Mouse (Mus musculus): Measurements from ENCODE around the gene Ripk3. TPM values are rescaled to one million over a fixed set of nuclear protein-coding genes. Genes with fewer than 3 reads are reported as not detected.

Ripk3 gene
- polyA plus RNA-seq, 1 experiment from 2014 or later = 24.2 TPM

DNA sequence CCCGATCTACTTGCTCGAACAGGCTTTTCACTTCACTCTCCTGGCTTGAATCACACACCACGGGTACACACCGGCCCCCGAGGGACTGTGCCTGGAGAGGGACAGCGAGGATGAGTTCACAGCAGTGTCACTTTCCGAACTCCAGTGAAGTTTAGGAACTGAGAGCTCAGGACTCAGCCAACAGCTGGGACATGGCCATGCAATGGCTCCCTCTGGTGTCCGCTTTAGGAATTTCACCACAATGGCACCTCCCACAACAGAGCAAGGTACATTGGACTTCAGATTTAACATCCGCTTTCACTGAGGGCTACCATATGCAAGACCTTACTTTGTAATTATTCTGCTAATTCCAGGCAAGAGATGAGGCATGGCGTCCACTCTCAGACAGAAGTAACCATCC, 45.0 kb downstream of the Ripk3 start:
- ATAC-seq (peak; percentile 74), DNase-seq (ENCODE audit: low spot score) (peak; percentile 85)
- TF ChIP-seq EP300 (IDR thresholded peaks at IDR 0.05) (no peak), CTCF (IDR thresholded peaks at IDR 0.05) (peak; percentile 99)
- H3K4me3 ChIP-seq (ENCODE audit: low read depth, low read length) = no peak overlapping the region
- 18% methylated on average over 10 of the region's 10 CpGs for WGBS
- H3K4me2 ChIP-seq (replicated peaks; ENCODE audit: low read depth, low read length) = peak overlapping the region; percentile 11; the same call in 1 of the 2 replicates
- no peaks in the 10 kb centered on the region for H3K9me3 ChIP-seq (ENCODE audit: low read length)
- peaks cover 9% of the 10 kb centered on the region; the same call in 1 of the 2 replicates for H3K4me1 ChIP-seq (ENCODE audit: insufficient read depth, low read depth, low read length)
- H3K27ac ChIP-seq (ENCODE audit: low read length) = no peak overlapping the region
- H3K27me3 ChIP-seq (replicated peaks; ENCODE audit: insufficient read depth, low read length) = no peaks in the 10 kb centered on the region
- H3K9ac ChIP-seq (replicated peaks; ENCODE audit: low read depth) = no peak overlapping the region
- H3K36me3 ChIP-seq (ENCODE audit: insufficient read depth, low read length) = peaks cover 18% of the 10 kb centered on the region

DNA sequence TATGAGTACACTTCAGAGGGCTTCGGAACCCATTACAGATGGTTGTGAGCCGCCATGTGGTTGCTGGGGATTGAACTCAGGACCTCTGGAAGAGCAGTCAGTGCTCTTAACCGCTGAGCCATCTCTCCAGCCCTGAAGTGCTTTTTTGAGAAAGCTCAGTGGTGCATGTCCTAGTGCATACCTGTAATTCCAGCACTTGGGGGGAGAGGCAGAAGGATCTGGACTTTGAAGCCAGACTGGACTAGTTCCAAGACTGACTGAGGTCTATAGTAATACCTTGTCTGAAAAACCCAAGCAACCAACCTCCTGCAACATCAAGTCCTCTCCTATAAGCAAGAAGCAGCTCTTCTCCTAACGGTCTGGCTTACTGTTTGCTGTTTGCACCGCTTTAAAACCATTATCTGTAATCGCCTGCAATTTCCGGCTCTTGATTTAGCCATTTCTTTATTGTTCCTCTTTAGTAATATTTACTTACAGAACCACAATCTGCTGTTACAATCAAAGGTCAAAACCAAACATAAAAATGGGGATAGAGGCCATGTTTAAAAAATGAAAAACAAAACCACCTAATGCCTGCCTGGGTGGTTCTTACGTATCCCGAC, 51.5 kb downstream of the Ripk3 start:
- Histone ChIP-seq H3K27ac (ENCODE audit: low read length) (no peak overlapping the region), H3K9ac (replicated peaks; ENCODE audit: low read depth) (no peak overlapping the region), H3K36me3 (ENCODE audit: insufficient read depth, low read length) (peaks cover 11% of the 10 kb centered on the region), H3K9me3 (ENCODE audit: low read length) (no peaks in the 10 kb centered on the region), H3K4me2 (replicated peaks; ENCODE audit: low read depth, low read length) (no peak overlapping the region), H3K27me3 (replicated peaks; ENCODE audit: insufficient read depth, low read length) (no peaks in the 10 kb centered on the region), H3K4me3 (ENCODE audit: low read depth, low read length) (no peak overlapping the region), H3K4me1 (ENCODE audit: insufficient read depth, low read depth, low read length) (no peaks in the 10 kb centered on the region)
- TF ChIP-seq EP300 (IDR thresholded peaks at IDR 0.05) = no peak
- ATAC-seq (0 out of 2 replicates have a peak, but pooled peaks have one; percentile 37), DNase-seq (ENCODE audit: low spot score) (no peak)
- WGBS = 70% methylated on average over 9 of the region's 9 CpGs

DNA sequence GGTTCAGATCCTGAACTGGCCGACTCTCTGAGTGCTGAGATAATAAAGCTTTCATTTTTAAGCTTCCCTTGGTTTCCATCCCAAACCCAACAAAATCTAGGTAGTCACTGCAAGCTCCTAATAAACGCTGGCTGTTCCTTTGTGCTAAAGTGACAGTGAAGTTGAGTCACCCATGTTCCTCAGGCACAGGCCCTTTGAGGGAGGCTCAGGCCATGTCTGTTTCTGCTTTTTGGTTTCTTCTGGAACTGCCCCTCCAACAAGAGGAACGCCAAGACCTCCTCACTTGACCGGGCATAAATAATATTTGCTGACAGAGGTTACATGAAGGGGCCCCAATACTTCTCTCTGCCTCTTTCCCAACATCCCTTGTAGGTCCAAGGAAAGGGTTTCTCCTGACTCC, 52.9 kb downstream of the Ripk3 start:
- no peak overlapping the region for H3K9ac ChIP-seq (replicated peaks; ENCODE audit: low read depth)
- H3K4me3 ChIP-seq (ENCODE audit: low read depth, low read length) = no peak overlapping the region
- no peak for DNase-seq (ENCODE audit: low spot score)
- H3K27me3 ChIP-seq (replicated peaks; ENCODE audit: insufficient read depth, low read length) = no peaks in the 10 kb centered on the region
- whole genome bisulfite sequencing = 71% methylated on average over 4 of the region's 4 CpGs
- no peaks in the 10 kb centered on the region for H3K4me1 ChIP-seq (ENCODE audit: insufficient read depth, low read depth, low read length)
- H3K27ac ChIP-seq (ENCODE audit: low read length) = no peak overlapping the region
- peaks cover 8% of the 10 kb centered on the region for H3K36me3 ChIP-seq (ENCODE audit: insufficient read depth, low read length)
- TF ChIP-seq EP300 (IDR thresholded peaks at IDR 0.05) (no peak), CTCF (IDR thresholded peaks at IDR 0.05) (no peak)
- no peak overlapping the region for H3K4me2 ChIP-seq (replicated peaks; ENCODE audit: low read depth, low read length)
- no peak for ATAC-seq
- H3K9me3 ChIP-seq (ENCODE audit: low read length) = no peaks in the 10 kb centered on the region

DNA sequence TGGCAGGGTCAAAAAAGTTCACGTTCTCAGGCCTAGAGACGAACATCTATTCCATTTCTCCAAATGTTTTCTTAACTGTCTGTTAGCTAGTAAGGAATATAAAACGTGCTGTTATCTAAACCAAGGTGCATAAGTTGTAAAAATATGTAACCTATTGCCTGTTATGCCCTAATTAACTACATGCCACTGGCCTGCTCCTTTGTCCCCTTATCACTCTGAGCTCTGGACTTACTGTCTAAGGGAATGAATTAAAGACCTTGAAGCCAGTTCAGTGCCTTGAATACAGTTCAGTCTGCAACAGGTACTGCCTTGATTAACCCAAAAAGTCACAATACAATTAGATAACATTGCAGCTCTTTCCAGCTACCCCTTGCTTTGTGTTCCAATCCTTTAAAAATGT, 53.3 kb downstream of the Ripk3 start:
- H3K9ac ChIP-seq (replicated peaks; ENCODE audit: low read depth) = no peak overlapping the region

More for the DNA sequence above, 53.3 kb downstream of the Ripk3 start:
- no peak overlapping the region for H3K4me3 ChIP-seq (ENCODE audit: low read depth, low read length)
- TF ChIP-seq EP300 (IDR thresholded peaks at IDR 0.05) (no peak), CTCF (IDR thresholded peaks at IDR 0.05) (no peak)
- H3K36me3 ChIP-seq (ENCODE audit: insufficient read depth, low read length) = peaks cover 4% of the 10 kb centered on the region
- no peak for DNase-seq (ENCODE audit: low spot score)
- no peak for ATAC-seq
- H3K27me3 ChIP-seq (replicated peaks; ENCODE audit: insufficient read depth, low read length) = no peaks in the 10 kb centered on the region
- H3K9me3 ChIP-seq (ENCODE audit: low read length) = no peaks in the 10 kb centered on the region
- no peak overlapping the region for H3K4me2 ChIP-seq (replicated peaks; ENCODE audit: low read depth, low read length)
- H3K27ac ChIP-seq (ENCODE audit: low read length) = no peak overlapping the region
- 38% methylated on average over 3 of the region's 3 CpGs for WGBS
- no peaks in the 10 kb centered on the region for H3K4me1 ChIP-seq (ENCODE audit: insufficient read depth, low read depth, low read length)

Other genes with a start within 250 kb of the Ripk3 start
- gene Pck2, start 248.6 kb downstream of the Ripk3 start, polyA plus RNA-seq (2015; fragmentation: Nextera tagmentation; extraction: Ambion mirVana) = 37.4 and 37.6 TPM in 2 replicates
- 93.4 and 95.3 TPM in 2 replicates for gene Dcaf11, start 228.9 kb downstream of the Ripk3 start, polyA plus RNA-seq (2015; fragmentation: Nextera tagmentation; extraction: Ambion mirVana)
- gene A730061H03Rik, start 228.5 kb downstream of the Ripk3 start, polyA plus RNA-seq (2015; fragmentation: Nextera tagmentation; extraction: Ambion mirVana) = 1.8 and 2.3 TPM in 2 replicates
- 1.3 and 1.5 TPM in 2 replicates for gene Fitm1, start 213.2 kb downstream of the Ripk3 start, polyA plus RNA-seq (2015; fragmentation: Nextera tagmentation; extraction: Ambion mirVana)
- gene Psme1, start 210.7 kb downstream of the Ripk3 start, polyA plus RNA-seq (2015; fragmentation: Nextera tagmentation; extraction: Ambion mirVana) = 215 and 219 TPM in 2 replicates
- 18.3 and 18.9 TPM in 2 replicates for gene Emc9, start 203.6 kb downstream of the Ripk3 start, polyA plus RNA-seq (2015; fragmentation: Nextera tagmentation; extraction: Ambion mirVana)
- gene Psme2, start 197.8 kb downstream of the Ripk3 start, polyA plus RNA-seq (2015; fragmentation: Nextera tagmentation; extraction: Ambion mirVana) = 308 and 312 TPM in 2 replicates
- 17.4 and 24.1 TPM in 2 replicates for gene Rnf31, start 197.2 kb downstream of the Ripk3 start, polyA plus RNA-seq (2015; fragmentation: Nextera tagmentation; extraction: Ambion mirVana)
- gene Irf9, start 185.3 kb downstream of the Ripk3 start, polyA plus RNA-seq (2015; fragmentation: Nextera tagmentation; extraction: Ambion mirVana) = 26.2 and 29.5 TPM in 2 replicates
- 4.4 and 4.7 TPM in 2 replicates for gene Rec8, start 170.8 kb downstream of the Ripk3 start, polyA plus RNA-seq (2015; fragmentation: Nextera tagmentation; extraction: Ambion mirVana)
- 25.5 and 25.9 TPM in 2 replicates for gene Ipo4, start 152.9 kb downstream of the Ripk3 start, polyA plus RNA-seq (2015; fragmentation: Nextera tagmentation; extraction: Ambion mirVana)
- gene Gm49378, start 151.0 kb downstream of the Ripk3 start, polyA plus RNA-seq (2015; fragmentation: Nextera tagmentation; extraction: Ambion mirVana) = 1.2 and 2.0 TPM in 2 replicates
- gene Tm9sf1, start 145.1 kb downstream of the Ripk3 start, polyA plus RNA-seq (2015; fragmentation: Nextera tagmentation; extraction: Ambion mirVana) = 84.3 and 91.1 TPM in 2 replicates
- gene Tssk4, start 138.7 kb downstream of the Ripk3 start, polyA plus RNA-seq (2015; fragmentation: Nextera tagmentation; extraction: Ambion mirVana) = 0.58 and 0.61 TPM in 2 replicates
- gene Mdp1, start 128.4 kb downstream of the Ripk3 start, polyA plus RNA-seq (2015; fragmentation: Nextera tagmentation; extraction: Ambion mirVana) = 46.2 and 47.6 TPM in 2 replicates
- 34.0 and 38.6 TPM in 2 replicates for gene Gmpr2, start 116.9 kb downstream of the Ripk3 start, polyA plus RNA-seq (2015; fragmentation: Nextera tagmentation; extraction: Ambion mirVana)
- gene Nedd8, start 116.7 kb downstream of the Ripk3 start, polyA plus RNA-seq (2015; fragmentation: Nextera tagmentation; extraction: Ambion mirVana) = 369 and 396 TPM in 2 replicates
- gene Tinf2, start 107.0 kb downstream of the Ripk3 start, polyA plus RNA-seq (2015; fragmentation: Nextera tagmentation; extraction: Ambion mirVana) = 18.8 and 19.9 TPM in 2 replicates
- 14.2 and 20.6 TPM in 2 replicates for gene Tgm1, start 74.9 kb downstream of the Ripk3 start, polyA plus RNA-seq (2015; fragmentation: Nextera tagmentation; extraction: Ambion mirVana)
- gene Rabggta, start 66.6 kb downstream of the Ripk3 start, polyA plus RNA-seq (2015; fragmentation: Nextera tagmentation; extraction: Ambion mirVana) = 31.4 and 32.5 TPM in 2 replicates
- 74.1 and 83.5 TPM in 2 replicates for gene Dhrs1, start 43.2 kb downstream of the Ripk3 start, polyA plus RNA-seq (2015; fragmentation: Nextera tagmentation; extraction: Ambion mirVana)
- gene Nop9, start 43.2 kb downstream of the Ripk3 start, polyA plus RNA-seq (2015; fragmentation: Nextera tagmentation; extraction: Ambion mirVana) = 16.2 and 19.5 TPM in 2 replicates
- 0.65 and 1.3 TPM in 2 replicates for gene Cideb, start 30.4 kb downstream of the Ripk3 start, polyA plus RNA-seq (2015; fragmentation: Nextera tagmentation; extraction: Ambion mirVana)
- gene Ltb4r2, start 27.4 kb downstream of the Ripk3 start, polyA plus RNA-seq (2015; fragmentation: Nextera tagmentation; extraction: Ambion mirVana) = 0.77 and 0.97 TPM in 2 replicates
- 4.1 and 4.6 TPM in 2 replicates for gene Ltb4r1, start 22.9 kb downstream of the Ripk3 start, polyA plus RNA-seq (2015; fragmentation: Nextera tagmentation; extraction: Ambion mirVana)
- 29.3 and 33.3 TPM in 2 replicates for gene Adcy4, start 4.8 kb downstream of the Ripk3 start, polyA plus RNA-seq (2015; fragmentation: Nextera tagmentation; extraction: Ambion mirVana)
- gene Nfatc4, start 34.3 kb upstream of the Ripk3 start, polyA plus RNA-seq (2015; fragmentation: Nextera tagmentation; extraction: Ambion mirVana) = 17.1 and 18.1 TPM in 2 replicates
- gene Nynrin, start 65.1 kb upstream of the Ripk3 start, polyA plus RNA-seq (2015; fragmentation: Nextera tagmentation; extraction: Ambion mirVana) = 4.2 and 4.7 TPM in 2 replicates
- gene Cbln3, start 95.5 kb upstream of the Ripk3 start, polyA plus RNA-seq (2015; fragmentation: Nextera tagmentation; extraction: Ambion mirVana) = 0.26 and 0.44 TPM in 2 replicates
- gene Khnyn, start 96.1 kb upstream of the Ripk3 start, polyA plus RNA-seq (2015; fragmentation: Nextera tagmentation; extraction: Ambion mirVana) = 10.1 and 11.7 TPM in 2 replicates
- gene Sdr39u1, start 111.4 kb upstream of the Ripk3 start, polyA plus RNA-seq (2015; fragmentation: Nextera tagmentation; extraction: Ambion mirVana) = 43.0 and 46.3 TPM in 2 replicates
- gene Cma1, start 155.8 kb upstream of the Ripk3 start, polyA plus RNA-seq (2015; fragmentation: Nextera tagmentation; extraction: Ambion mirVana) = 7.6 and 10.4 TPM in 2 replicates
- not detected in 2 replicates for gene Cma2, start 162.1 kb upstream of the Ripk3 start, polyA plus RNA-seq (2015; fragmentation: Nextera tagmentation; extraction: Ambion mirVana)
- gene Mcpt1, start 229.1 kb upstream of the Ripk3 start, polyA plus RNA-seq (2015; fragmentation: Nextera tagmentation; extraction: Ambion mirVana) = not detected in 2 replicates
- not detected in 2 replicates for gene Mcpt9, start 241.6 kb upstream of the Ripk3 start, polyA plus RNA-seq (2015; fragmentation: Nextera tagmentation; extraction: Ambion mirVana)

Data from lung, postnatal 0 days (tissue).